Mouse (Mus musculus): ENCODE measurements around the gene Frmpd2. TPM values are rescaled to one million over a fixed set of nuclear protein-coding genes. Genes with fewer than 3 reads are reported as not detected.
A peak's percentile ranks its signal among the peaks of the same experiment; 100 is the strongest.

Gene Frmpd2
- polyA plus RNA-seq, 1 experiment from 2014 or later: 0.16 TPM

DNA sequence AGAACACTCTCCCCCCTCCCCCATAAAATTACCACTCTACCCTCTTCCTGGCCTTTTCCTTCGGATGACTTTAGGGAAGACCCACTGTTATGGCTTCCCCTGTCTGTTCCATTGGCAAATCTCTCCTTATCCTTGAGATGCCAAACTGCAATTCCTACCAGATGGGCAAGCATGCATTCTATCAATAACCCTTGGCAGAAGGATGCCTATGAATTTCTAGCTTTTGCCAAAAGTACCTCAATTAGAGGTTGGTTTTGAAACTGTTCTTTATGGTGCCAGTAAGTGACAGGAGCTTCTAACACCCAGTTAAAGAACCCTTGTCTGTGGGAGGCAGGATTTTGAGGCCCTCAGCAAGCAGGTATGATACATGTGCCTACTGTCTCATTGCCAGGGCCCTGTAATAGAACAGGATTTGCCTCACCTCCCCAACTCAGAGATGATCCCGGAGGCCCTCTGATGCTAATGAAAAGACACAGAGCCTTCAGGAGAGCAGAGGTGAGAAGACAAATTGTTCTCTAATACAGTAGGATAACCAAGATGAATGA, 22.1 kb upstream of the Frmpd2 start:
- Histone ChIP-seq H3K9ac (no peak overlapping the region), H3K4me3 (replicated peaks; ENCODE audit: low read length) (no peak overlapping the region), H3K36me3 (replicated peaks; ENCODE audit: control insufficient read depth, insufficient read depth) (no peaks in the 10 kb centered on the region), H3K9me3 (ENCODE audit: control insufficient read depth, low read length) (no peaks in the 10 kb centered on the region), H3K4me2 (replicated peaks) (no peak overlapping the region), H3K4me1 (replicated peaks; ENCODE audit: control insufficient read depth, insufficient read depth, low read length) (peaks cover 12% of the 10 kb centered on the region), H3K27ac (no peak overlapping the region), H3K27me3 (ENCODE audit: control insufficient read depth, insufficient read depth, low read length) (peaks cover 17% of the 10 kb centered on the region; the same call in 1 of the 2 replicates)
- DNase-seq (ENCODE audit: low spot score) (no peak), ATAC-seq (ENCODE audit: low FRiP score) (no peak)
- WGBS: 86% methylated on average over 2 of the region's 2 CpGs

DNA sequence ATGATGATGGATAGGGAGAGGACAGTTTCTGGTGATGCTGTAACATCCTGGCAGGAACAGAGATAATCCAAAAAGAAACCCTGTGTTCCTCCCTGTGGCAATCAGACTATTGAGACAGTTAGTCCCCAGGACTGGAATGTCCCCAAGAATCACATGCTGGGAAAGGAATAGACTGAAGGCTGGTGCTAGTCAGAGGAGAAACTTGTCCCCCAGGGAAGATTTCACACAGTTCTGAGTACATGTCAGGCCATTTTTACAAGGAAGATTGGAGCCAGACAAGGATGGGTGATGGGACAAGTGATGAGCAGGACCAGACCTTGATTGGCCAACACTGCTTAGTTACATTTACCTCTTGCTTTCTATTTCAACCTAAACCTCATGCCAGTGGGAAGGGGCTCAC, 21.2 kb upstream of the Frmpd2 start:
- Histone ChIP-seq H3K4me2 (replicated peaks) (no peak overlapping the region), H3K27ac (no peak overlapping the region), H3K4me3 (replicated peaks; ENCODE audit: low read length) (no peak overlapping the region), H3K9ac (no peak overlapping the region), H3K9me3 (ENCODE audit: control insufficient read depth, low read length) (no peaks in the 10 kb centered on the region), H3K36me3 (replicated peaks; ENCODE audit: control insufficient read depth, insufficient read depth) (no peaks in the 10 kb centered on the region), H3K27me3 (ENCODE audit: control insufficient read depth, insufficient read depth, low read length) (peaks cover 17% of the 10 kb centered on the region; the same call in 1 of the 2 replicates), H3K4me1 (replicated peaks; ENCODE audit: control insufficient read depth, insufficient read depth, low read length) (peaks cover 7% of the 10 kb centered on the region)
- ATAC-seq (ENCODE audit: low FRiP score): no peak
- no peak for DNase-seq (ENCODE audit: low spot score)

DNA sequence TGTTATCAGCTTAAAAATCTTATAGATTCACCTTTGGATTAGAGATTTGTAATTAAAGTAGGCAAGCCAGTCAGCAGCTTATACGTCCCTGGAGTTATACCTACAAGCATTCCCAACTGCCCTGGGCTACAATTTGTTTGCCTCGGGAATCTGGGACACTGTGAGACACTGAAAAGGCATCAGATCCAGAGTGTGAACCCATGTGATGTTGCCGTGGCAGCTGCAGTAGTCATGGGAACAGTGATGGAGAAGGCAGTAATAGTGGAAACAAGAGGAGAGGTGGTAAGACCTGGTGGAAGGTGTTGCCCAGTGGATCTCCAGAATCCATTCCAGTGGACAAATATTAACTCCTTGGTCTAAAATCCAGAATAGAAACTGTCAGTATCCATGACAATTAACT, 7.8 kb upstream of the Frmpd2 start:
- DNase-seq (ENCODE audit: low spot score) (no peak), ATAC-seq (ENCODE audit: low FRiP score) (no peak)
- H3K9ac ChIP-seq: no peak overlapping the region
- 0 out of 2 replicates have a peak, but pooled peaks cover 4% of the 10 kb centered on the region for H3K9me3 ChIP-seq (ENCODE audit: control insufficient read depth, low read length)
- H3K36me3 ChIP-seq (replicated peaks; ENCODE audit: control insufficient read depth, insufficient read depth): no peaks in the 10 kb centered on the region
- no peak overlapping the region for H3K4me2 ChIP-seq (replicated peaks)
- H3K4me1 ChIP-seq (replicated peaks; ENCODE audit: control insufficient read depth, insufficient read depth, low read length): no peaks in the 10 kb centered on the region
- H3K27me3 ChIP-seq (ENCODE audit: control insufficient read depth, insufficient read depth, low read length): no peaks in the 10 kb centered on the region
- 65% methylated on average over 3 of the region's 3 CpGs for WGBS
- no peak overlapping the region for H3K4me3 ChIP-seq (replicated peaks; ENCODE audit: low read length)
- H3K27ac ChIP-seq: no peak overlapping the region

DNA sequence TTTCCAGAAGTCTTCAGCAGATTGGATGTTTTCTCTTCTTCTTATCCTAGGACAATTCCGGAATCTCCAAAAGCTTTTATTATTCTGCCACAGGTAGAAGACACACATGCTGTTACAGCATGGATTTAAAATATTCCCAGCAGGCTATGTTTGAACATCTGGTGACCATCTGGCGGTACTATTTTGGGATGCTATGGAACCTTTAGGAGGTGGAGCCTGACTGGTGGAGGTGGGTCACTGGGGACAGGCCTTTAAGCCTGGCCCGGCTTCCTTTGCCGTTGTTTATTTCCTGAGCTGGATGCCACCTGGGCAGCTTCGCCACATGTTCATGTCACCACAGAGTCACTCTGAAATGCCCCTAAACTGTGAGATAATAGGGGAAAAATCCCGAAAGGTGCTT, 3.7 kb upstream of the Frmpd2 start:
- no peak overlapping the region for H3K9ac ChIP-seq
- ATAC-seq (ENCODE audit: low FRiP score) (no peak), DNase-seq (ENCODE audit: low spot score) (no peak)
- H3K4me3 ChIP-seq (replicated peaks; ENCODE audit: low read length): no peak overlapping the region
- H3K27me3 ChIP-seq (ENCODE audit: control insufficient read depth, insufficient read depth, low read length): no peaks in the 10 kb centered on the region
- H3K27ac ChIP-seq: no peak overlapping the region
- H3K4me1 ChIP-seq (replicated peaks; ENCODE audit: control insufficient read depth, insufficient read depth, low read length): no peaks in the 10 kb centered on the region
- WGBS: 66% methylated on average over 6 of the region's 6 CpGs
- H3K36me3 ChIP-seq (replicated peaks; ENCODE audit: control insufficient read depth, insufficient read depth): no peaks in the 10 kb centered on the region
- H3K4me2 ChIP-seq (replicated peaks): no peak overlapping the region
- no peaks in the 10 kb centered on the region for H3K9me3 ChIP-seq (ENCODE audit: control insufficient read depth, low read length)

DNA sequence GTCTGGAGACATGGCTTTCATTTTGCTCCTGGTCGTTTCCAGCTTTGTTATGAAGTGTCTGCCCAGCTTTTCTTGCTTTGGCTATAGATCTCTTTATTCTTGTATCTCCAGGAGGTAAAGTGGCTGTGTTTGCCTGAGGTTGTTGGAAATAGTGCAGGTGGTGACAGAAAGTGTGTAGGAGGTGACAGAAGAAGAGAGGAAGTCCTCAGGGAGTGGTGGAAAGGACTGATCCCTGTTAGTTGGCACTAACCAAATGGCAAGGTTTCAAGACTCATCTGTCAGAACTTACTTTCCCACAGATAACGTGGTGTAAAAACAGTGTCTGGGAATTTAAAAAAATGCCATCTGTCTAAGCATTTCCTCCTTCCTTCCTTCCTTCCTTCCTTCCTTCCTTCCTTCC, 3.0 kb downstream of the Frmpd2 start:
- 67% methylated on average over 2 of the region's 2 CpGs for WGBS
- Histone ChIP-seq H3K4me3 (replicated peaks; ENCODE audit: low read length) (no peak overlapping the region), H3K27me3 (ENCODE audit: control insufficient read depth, insufficient read depth, low read length) (no peaks in the 10 kb centered on the region), H3K36me3 (replicated peaks; ENCODE audit: control insufficient read depth, insufficient read depth) (no peaks in the 10 kb centered on the region), H3K9ac (no peak overlapping the region), H3K4me1 (replicated peaks; ENCODE audit: control insufficient read depth, insufficient read depth, low read length) (no peaks in the 10 kb centered on the region), H3K27ac (no peak overlapping the region), H3K9me3 (ENCODE audit: control insufficient read depth, low read length) (no peaks in the 10 kb centered on the region), H3K4me2 (replicated peaks) (no peak overlapping the region)
- DNase-seq (ENCODE audit: low spot score) (no peak), ATAC-seq (ENCODE audit: low FRiP score) (no peak)

DNA sequence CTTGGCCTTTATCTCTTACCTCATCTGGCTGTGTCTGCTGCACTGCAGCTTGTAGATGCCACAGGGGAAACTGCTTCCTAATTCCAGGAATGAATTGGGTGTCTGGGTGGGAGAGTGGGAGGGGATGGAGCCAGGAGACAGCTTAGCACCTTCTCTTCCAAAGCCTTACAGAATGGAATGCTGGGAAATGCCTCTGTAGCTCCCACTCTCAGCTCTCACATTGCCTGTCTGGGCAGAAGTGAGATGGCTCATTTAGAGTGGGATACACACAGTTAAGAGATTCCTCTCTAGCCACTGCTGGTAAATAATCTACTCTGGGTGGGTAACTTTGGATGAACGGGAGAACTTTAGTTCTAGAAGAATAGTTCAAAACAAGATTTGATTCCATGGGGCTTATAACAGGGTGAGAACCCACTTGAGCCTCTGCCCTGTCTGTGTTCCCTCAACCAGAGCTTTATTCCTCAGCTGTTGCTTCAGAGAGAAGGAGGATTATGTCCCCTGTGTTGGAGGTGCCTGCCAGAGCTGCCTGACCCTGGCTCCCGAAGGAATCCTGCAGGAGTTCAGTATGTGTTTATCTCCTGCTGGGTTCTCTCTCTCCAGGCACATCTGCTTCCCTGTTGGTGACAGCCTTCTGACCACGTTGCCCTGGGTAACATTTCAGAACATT, 4.7 kb downstream of the Frmpd2 start:
- Histone ChIP-seq H3K27me3 (ENCODE audit: control insufficient read depth, insufficient read depth, low read length) (no peaks in the 10 kb centered on the region), H3K27ac (no peak overlapping the region), H3K4me3 (replicated peaks; ENCODE audit: low read length) (no peak overlapping the region), H3K9ac (no peak overlapping the region), H3K4me1 (replicated peaks; ENCODE audit: control insufficient read depth, insufficient read depth, low read length) (no peaks in the 10 kb centered on the region), H3K9me3 (ENCODE audit: control insufficient read depth, low read length) (no peaks in the 10 kb centered on the region), H3K36me3 (replicated peaks; ENCODE audit: control insufficient read depth, insufficient read depth) (no peaks in the 10 kb centered on the region), H3K4me2 (replicated peaks) (no peak overlapping the region)
- ATAC-seq (ENCODE audit: low FRiP score) (no peak), DNase-seq (ENCODE audit: low spot score) (no peak)
- WGBS: 11% methylated on average over 3 of the region's 3 CpGs

DNA sequence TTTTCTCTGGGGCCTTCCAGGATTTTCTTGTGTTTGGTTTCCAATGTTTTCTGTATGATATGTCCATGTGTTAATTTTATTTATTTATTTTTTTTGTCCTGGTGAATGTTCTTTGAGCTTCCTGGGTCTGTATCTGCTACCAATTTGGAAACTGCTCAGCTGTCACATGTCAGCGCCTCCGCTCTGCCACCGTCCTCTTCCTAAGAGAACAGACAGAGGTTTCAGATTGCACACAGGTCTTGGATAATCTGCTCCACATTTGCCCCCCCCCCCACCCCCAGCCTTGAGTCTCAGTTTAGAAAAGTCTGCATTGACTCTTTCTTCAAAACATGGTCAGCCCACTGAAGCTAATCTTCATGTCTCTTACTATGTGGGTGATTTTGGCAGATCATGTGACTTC, 10.5 kb downstream of the Frmpd2 start:
- 82% methylated on average over 3 of the region's 3 CpGs for WGBS
- no peak overlapping the region for H3K9ac ChIP-seq

DNA sequence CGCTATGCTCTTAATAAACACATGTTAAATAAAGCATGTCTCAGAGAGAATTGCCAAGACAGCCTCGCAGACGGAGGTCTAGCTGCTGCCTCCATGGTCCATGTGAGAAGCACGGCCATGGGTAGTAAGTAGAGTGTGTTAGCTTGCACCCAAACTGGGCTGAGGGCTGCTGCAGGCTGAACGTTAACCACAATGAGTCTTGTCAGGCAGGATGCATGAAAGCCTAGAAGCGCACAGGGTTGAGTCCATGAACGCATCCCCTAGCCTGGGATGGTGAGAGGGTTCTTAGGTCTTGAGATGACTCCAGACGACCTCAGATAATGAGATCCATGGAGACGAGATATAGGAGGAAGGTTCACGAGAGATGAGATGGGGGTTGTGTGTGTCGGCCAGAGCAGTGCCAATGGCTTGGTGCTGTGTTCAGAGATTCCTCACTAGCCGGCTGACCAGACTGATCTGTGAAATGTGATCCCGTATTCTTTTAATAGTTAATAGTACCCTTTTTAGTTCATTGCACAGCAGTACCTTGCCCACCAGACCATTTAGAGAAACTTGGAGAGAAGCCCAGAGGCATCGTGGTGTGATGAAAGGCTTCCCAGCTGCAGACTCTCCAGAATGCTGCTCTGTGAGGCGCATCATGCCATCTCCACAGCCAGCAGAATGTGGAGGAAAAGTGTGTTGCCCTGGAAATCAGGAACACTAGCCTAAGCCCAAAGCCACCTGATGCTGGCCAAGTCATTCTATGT, 16.5 kb downstream of the Frmpd2 start:
- H3K9me3 ChIP-seq (ENCODE audit: control insufficient read depth, low read length): no peaks in the 10 kb centered on the region
- H3K36me3 ChIP-seq (replicated peaks; ENCODE audit: control insufficient read depth, insufficient read depth): no peaks in the 10 kb centered on the region
- H3K9ac ChIP-seq: no peak overlapping the region
- H3K4me2 ChIP-seq (replicated peaks): no peak overlapping the region
- H3K4me1 ChIP-seq (replicated peaks; ENCODE audit: control insufficient read depth, insufficient read depth, low read length): no peaks in the 10 kb centered on the region; the same call in 1 of the 2 replicates
- peak; percentile 21; the same call in 1 of the 2 replicates for ATAC-seq (ENCODE audit: low FRiP score)
- H3K27ac ChIP-seq: no peak overlapping the region
- WGBS: 72% methylated on average over 15 of the region's 15 CpGs
- peak; percentile 28 for DNase-seq (ENCODE audit: low spot score)
- H3K4me3 ChIP-seq (replicated peaks; ENCODE audit: low read length): no peak overlapping the region
- H3K27me3 ChIP-seq (ENCODE audit: control insufficient read depth, insufficient read depth, low read length): no peaks in the 10 kb centered on the region

More for the DNA sequence above, 10.5 kb downstream of the Frmpd2 start:
- Histone ChIP-seq H3K4me1 (replicated peaks; ENCODE audit: control insufficient read depth, insufficient read depth, low read length) (no peaks in the 10 kb centered on the region), H3K4me2 (replicated peaks) (no peak overlapping the region), H3K27ac (no peak overlapping the region), H3K4me3 (replicated peaks; ENCODE audit: low read length) (no peak overlapping the region), H3K36me3 (replicated peaks; ENCODE audit: control insufficient read depth, insufficient read depth) (no peaks in the 10 kb centered on the region), H3K27me3 (ENCODE audit: control insufficient read depth, insufficient read depth, low read length) (no peaks in the 10 kb centered on the region), H3K9me3 (ENCODE audit: control insufficient read depth, low read length) (no peaks in the 10 kb centered on the region)
- no peak for ATAC-seq (ENCODE audit: low FRiP score)
- no peak for DNase-seq (ENCODE audit: low spot score)

DNA sequence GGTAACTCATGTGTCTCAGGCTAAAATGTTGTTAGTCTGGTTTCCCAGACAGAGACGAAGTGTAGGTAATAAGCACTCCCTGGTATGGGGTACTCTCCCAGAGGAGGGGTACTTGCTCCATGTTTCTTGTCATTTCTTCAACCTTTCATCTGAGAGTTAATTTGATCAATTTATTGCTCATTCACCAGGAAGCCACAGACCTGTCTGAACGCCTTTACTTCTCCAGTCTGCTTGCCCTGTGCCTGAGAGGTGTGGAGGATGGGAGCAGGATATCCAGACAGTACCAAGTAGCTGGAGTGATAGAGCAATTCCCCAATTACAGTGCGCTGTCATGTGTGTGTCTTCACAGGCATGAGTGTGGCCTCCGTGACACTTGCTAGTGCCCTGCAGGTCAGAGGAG, 23.7 kb downstream of the Frmpd2 start:
- DNase-seq (ENCODE audit: low spot score) (no peak), ATAC-seq (ENCODE audit: low FRiP score) (no peak)
- H3K27ac ChIP-seq: no peak overlapping the region
- no peaks in the 10 kb centered on the region for H3K36me3 ChIP-seq (replicated peaks; ENCODE audit: control insufficient read depth, insufficient read depth)
- H3K9me3 ChIP-seq (ENCODE audit: control insufficient read depth, low read length): no peaks in the 10 kb centered on the region
- H3K9ac ChIP-seq: no peak overlapping the region
- WGBS: 70% methylated on average over 4 of the region's 4 CpGs
- H3K4me2 ChIP-seq (replicated peaks): no peak overlapping the region
- 0 out of 2 replicates have a peak, but pooled peaks cover 3% of the 10 kb centered on the region for H3K4me1 ChIP-seq (replicated peaks; ENCODE audit: control insufficient read depth, insufficient read depth, low read length)
- no peak overlapping the region for H3K4me3 ChIP-seq (replicated peaks; ENCODE audit: low read length)
- H3K27me3 ChIP-seq (ENCODE audit: control insufficient read depth, insufficient read depth, low read length): no peaks in the 10 kb centered on the region

All from hindbrain, embryonic 14.5 days (tissue).